Mouse (Mus musculus): ENCODE measurements around the gene Galnt7.

DNA sequence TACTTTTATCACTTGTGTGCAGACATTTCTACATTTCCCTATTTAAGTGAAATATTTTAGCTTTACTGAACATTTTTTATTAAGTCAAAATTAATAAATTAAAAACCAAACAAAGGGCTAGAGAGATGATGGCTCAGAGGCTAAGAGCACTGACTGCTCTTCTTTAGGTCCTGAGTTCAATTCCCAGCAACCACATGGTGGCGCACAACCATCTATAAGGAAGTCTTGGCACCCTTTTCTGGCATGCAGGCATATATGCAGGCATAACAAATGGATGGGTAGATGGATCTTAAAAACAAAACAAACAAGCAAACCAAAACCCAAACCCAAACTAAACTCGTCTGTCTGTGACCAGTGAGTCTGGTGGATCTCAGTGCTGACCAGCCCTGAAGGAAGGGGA is 120.6 kb downstream of the Galnt7 start:
- TF ChIP-seq GATA1 (IDR thresholded peaks at IDR 0.05; ENCODE audit: borderline replicate concordance, low read length) (no peak), FLI1 (IDR thresholded peaks at IDR 0.05; ENCODE audit: low read length) (no peak)
